Mouse (Mus musculus) heart, embryonic 15.5 days (tissue): ENCODE results near the gene Fahd2a. TPM values are rescaled to one million over a fixed set of nuclear protein-coding genes. Genes with fewer than 3 reads are reported as not detected.
A peak's percentile ranks its signal among the peaks of the same experiment; 100 is the strongest.

ENCODE experiments used
- ATAC-seq: fragments of 200-750 bp; cut with Nextera tagmentation; replicated peaks from 2 replicates; pipeline ENCODE4 v1.8.0; 2017; ENCODE audit warnings: low read depth, moderate TSS enrichment; ENCODE audit not compliant: insufficient number of reproducible peaks, insufficient read depth, low FRiP score
- H3K27ac ChIP-seq: fragments of 300-500 bp; sonication (generic); 2 replicates; pipeline ENCODE4 v1.5.1; 2015; ENCODE audit warnings: mild to moderate bottlenecking, inconsistent platforms
- H3K27me3 ChIP-seq: fragments of 300-500 bp; sonication (generic); 2 replicates; pipeline ENCODE4 v1.6.1; 2015; ENCODE audit warnings: inconsistent platforms
- H3K36me3 ChIP-seq: fragments of 300-500 bp; sonication (generic); 2 replicates; pipeline ENCODE4 v1.6.1; 2015; ENCODE audit warnings: mild to moderate bottlenecking, inconsistent platforms
- H3K4me1 ChIP-seq: fragments of 300-500 bp; sonication (generic); replicated peaks from 2 replicates; pipeline ENCODE4 v1.6.1; 2015; ENCODE audit warnings: inconsistent platforms
- H3K4me2 ChIP-seq: fragments of 300-500 bp; sonication (generic); 2 replicates; pipeline ENCODE4 v1.6.1; 2015; ENCODE audit warnings: inconsistent platforms, mild to moderate bottlenecking, moderate library complexity
- H3K4me3 ChIP-seq: fragments of 300-500 bp; sonication (generic); 2 replicates; pipeline ENCODE4 v1.5.1; 2015; ENCODE audit warnings: mild to moderate bottlenecking, inconsistent platforms
- H3K9ac ChIP-seq: fragments of 300-500 bp; sonication (generic); 2 replicates; pipeline ENCODE4 v1.6.1; 2015; ENCODE audit warnings: mild to moderate bottlenecking, inconsistent platforms
- H3K9me3 ChIP-seq: fragments of 300-500 bp; sonication (generic); replicated peaks from 2 replicates; pipeline ENCODE4 v1.6.1; 2016; ENCODE audit warnings: inconsistent platforms
- WGBS: fragments of 180-500 bp; shearing (Covaris S2); methylation state at CpG from one replicate; pipeline ENCODE4 v1.1.7; 2015; ENCODE audit warnings: mixed read lengths; 5-methylcytosine and 5-hydroxymethylcytosine counted together
- polyA plus RNA-seq: library from polyadenylated mRNA; unstranded; fragments of >200 nt; fragmentation: Nextera tagmentation; extraction: Ambion mirVana; gene quantifications from 2 replicates; pipeline ENCODE4 v1.2.1, GENCODE M21; 2015

Gene Fahd2a
- polyA plus RNA-seq, 1 experiment from 2014 or later, result 30.8 TPM

- Histone ChIP-seq H3K36me3 (no peaks in the 10 kb centered on the region), H3K9ac (no peak overlapping the region), H3K4me2 (no peak overlapping the region), H3K4me1 (peaks cover 18% of the 10 kb centered on the region), H3K27ac (no peak overlapping the region), H3K27me3 (peaks cover 19% of the 10 kb centered on the region), H3K9me3 (no peaks in the 10 kb centered on the region), H3K4me3 (no peak overlapping the region)
- 8% methylated on average over 8 of the region's 8 CpGs for WGBS
- peak; percentile 68; the same call in 1 of the 2 replicates for ATAC-seq
Measured at GRCm38 (mm10) chr2:127462314-127462713, 17.9 kb upstream of the Fahd2a start.

DNA sequence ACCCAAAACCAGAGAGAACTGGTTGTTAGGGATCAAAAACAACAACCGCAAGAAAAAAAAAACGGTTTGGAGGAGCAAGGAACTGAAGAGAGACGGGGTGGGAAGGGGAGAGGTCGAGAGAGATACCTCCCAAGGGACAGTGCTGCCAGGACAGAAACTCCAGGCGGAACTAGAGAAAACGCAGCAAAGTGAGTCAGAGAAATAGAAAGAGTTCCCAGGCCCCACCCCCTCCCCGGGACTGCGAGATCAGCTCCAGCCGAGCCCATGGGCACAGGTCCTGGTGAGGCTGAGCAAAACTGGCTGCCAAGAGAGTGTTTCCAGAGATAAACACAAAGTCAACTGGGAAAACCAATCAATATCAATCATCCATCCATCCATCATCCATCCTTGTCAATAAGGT is 17.0 kb upstream of the Fahd2a start:
- WGBS, result 31% methylated on average over 9 of the region's 9 CpGs
- H3K4me3 ChIP-seq, result no peak overlapping the region
- H3K9ac ChIP-seq, result no peak overlapping the region
- no peak for ATAC-seq
- H3K9me3 ChIP-seq, result no peaks in the 10 kb centered on the region
- H3K36me3 ChIP-seq, result no peaks in the 10 kb centered on the region
- no peak overlapping the region for H3K4me2 ChIP-seq
- H3K27me3 ChIP-seq, result peaks cover 27% of the 10 kb centered on the region
- H3K4me1 ChIP-seq, result peaks cover 18% of the 10 kb centered on the region
- no peak overlapping the region for H3K27ac ChIP-seq

DNA sequence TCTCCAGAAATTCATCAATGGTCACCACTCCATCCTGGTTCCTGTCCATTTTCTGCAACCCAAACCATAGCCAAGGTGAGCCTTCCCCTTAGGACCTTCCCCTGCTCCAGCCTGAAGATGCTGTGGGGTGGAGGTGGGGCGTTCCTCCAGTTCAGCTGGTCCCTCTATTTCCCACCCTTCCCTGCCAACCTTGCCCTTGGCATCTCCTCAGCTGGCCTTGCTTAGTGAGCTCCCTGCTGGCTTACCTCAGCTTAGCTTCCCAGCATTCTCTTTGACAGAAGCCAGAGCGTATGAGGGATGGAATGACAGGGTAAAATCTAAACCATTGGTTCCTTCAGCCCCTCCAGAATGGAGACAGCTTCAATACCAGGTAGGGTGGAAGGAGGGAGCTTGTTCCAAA is 15.0 kb upstream of the Fahd2a start:
- no peak overlapping the region for H3K4me3 ChIP-seq
- H3K27me3 ChIP-seq, result peaks cover 35% of the 10 kb centered on the region

GRCm38 (mm10) chr2:127453764-127454163 is 9.4 kb upstream of the Fahd2a start:
- Histone ChIP-seq H3K4me2 (no peak overlapping the region), H3K4me1 (peaks cover 8% of the 10 kb centered on the region), H3K9ac (no peak overlapping the region), H3K4me3 (no peak overlapping the region), H3K36me3 (no peaks in the 10 kb centered on the region), H3K27ac (no peak overlapping the region), H3K27me3 (peaks cover 38% of the 10 kb centered on the region), H3K9me3 (no peaks in the 10 kb centered on the region)
- WGBS, result 5% methylated on average over 5 of the region's 5 CpGs
- ATAC-seq, result no peak

More for the DNA sequence above, 15.0 kb upstream of the Fahd2a start:
- H3K9me3 ChIP-seq, result no peaks in the 10 kb centered on the region
- 71% methylated on average over 2 of the region's 2 CpGs for WGBS
- H3K36me3 ChIP-seq, result no peaks in the 10 kb centered on the region
- H3K27ac ChIP-seq, result no peak overlapping the region
- H3K9ac ChIP-seq, result no peak overlapping the region
- H3K4me2 ChIP-seq, result no peak overlapping the region
- H3K4me1 ChIP-seq, result peaks cover 12% of the 10 kb centered on the region
- no peak for ATAC-seq

DNA sequence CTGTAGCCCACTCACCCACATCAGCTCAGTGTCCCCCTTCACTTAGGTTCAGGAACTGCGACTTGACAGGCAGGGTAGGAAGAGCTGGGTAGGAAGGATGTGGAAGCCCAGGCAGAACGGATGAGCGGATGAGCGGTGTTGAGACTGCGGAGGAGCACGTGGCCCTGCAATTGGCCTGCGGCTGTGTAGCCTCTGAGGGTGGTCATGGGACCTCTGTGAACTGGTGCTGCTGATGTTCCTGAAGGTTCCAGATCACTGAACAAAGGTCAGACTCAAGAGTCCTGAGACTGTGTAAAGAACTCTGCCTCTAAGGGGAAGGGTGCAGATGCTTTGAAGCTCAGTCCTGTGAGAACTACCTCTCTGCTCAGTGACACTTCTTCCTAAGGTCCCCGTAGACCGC is 8.8 kb upstream of the Fahd2a start:
- Histone ChIP-seq H3K27ac (no peak overlapping the region), H3K27me3 (peaks cover 38% of the 10 kb centered on the region), H3K4me1 (peaks cover 8% of the 10 kb centered on the region), H3K9me3 (no peaks in the 10 kb centered on the region), H3K9ac (no peak overlapping the region), H3K4me2 (no peak overlapping the region), H3K4me3 (no peak overlapping the region), H3K36me3 (no peaks in the 10 kb centered on the region)
- WGBS, result 75% methylated on average over 9 of the region's 9 CpGs
- no peak for ATAC-seq

DNA sequence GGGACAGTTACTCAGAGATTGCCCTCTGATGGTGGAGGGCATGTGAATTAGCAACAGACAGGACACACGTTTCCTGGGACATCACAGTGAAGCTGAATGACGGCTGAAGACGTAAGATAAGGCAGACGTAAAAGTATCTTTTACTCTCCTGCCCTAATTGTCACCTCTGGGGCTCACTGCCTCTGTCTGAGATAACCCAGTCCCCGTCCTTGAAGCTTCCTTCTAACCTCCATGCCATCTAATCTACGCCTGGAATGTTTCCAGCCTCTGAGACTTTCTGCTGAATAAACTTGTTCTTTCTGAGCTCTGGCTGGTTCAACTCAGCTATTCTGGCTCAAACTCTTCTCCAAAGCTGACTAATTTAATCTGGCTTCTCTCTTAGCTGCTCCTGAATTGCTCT is 7.4 kb upstream of the Fahd2a start:
- H3K4me1 ChIP-seq, result peaks cover 8% of the 10 kb centered on the region
- H3K27ac ChIP-seq, result no peak overlapping the region
- 6% methylated on average over 6 of the region's 6 CpGs for WGBS
- no peak overlapping the region for H3K4me2 ChIP-seq
- H3K27me3 ChIP-seq, result peaks cover 30% of the 10 kb centered on the region
- no peaks in the 10 kb centered on the region for H3K9me3 ChIP-seq
- no peak overlapping the region for H3K9ac ChIP-seq
- H3K4me3 ChIP-seq, result no peak overlapping the region
- ATAC-seq, result no peak
- no peaks in the 10 kb centered on the region for H3K36me3 ChIP-seq

- H3K36me3 ChIP-seq, result no peaks in the 10 kb centered on the region
- H3K9me3 ChIP-seq, result no peaks in the 10 kb centered on the region
- peaks cover 22% of the 10 kb centered on the region for H3K27me3 ChIP-seq
- H3K9ac ChIP-seq, result no peak overlapping the region
- ATAC-seq, result peak; percentile 43; the same call in 1 of the 2 replicates
- H3K4me2 ChIP-seq, result no peak overlapping the region
- no peak overlapping the region for H3K4me3 ChIP-seq
- H3K4me1 ChIP-seq, result peaks cover 11% of the 10 kb centered on the region
- no peak overlapping the region for H3K27ac ChIP-seq
- 28% methylated on average over 7 of the region's 7 CpGs for WGBS
Measured at GRCm38 (mm10) chr2:127449691-127450090, 5.3 kb upstream of the Fahd2a start.

- Histone ChIP-seq H3K4me2 (no peak overlapping the region), H3K27me3 (peaks cover 7% of the 10 kb centered on the region; the same call in 1 of the 2 replicates), H3K4me1 (peaks cover 20% of the 10 kb centered on the region), H3K9me3 (no peaks in the 10 kb centered on the region), H3K27ac (no peak overlapping the region), H3K9ac (no peak overlapping the region), H3K4me3 (no peak overlapping the region), H3K36me3 (no peaks in the 10 kb centered on the region)
- 25% methylated on average over 3 of the region's 3 CpGs for WGBS
- no peak for ATAC-seq
Measured at GRCm38 (mm10) chr2:127446847-127447246, 2.5 kb upstream of the Fahd2a start.

GRCm38 (mm10) chr2:127437697-127438096 is 6.7 kb downstream of the Fahd2a start:
- Histone ChIP-seq H3K4me1 (no peaks in the 10 kb centered on the region), H3K4me3 (no peak overlapping the region), H3K9me3 (no peaks in the 10 kb centered on the region), H3K27me3 (no peaks in the 10 kb centered on the region), H3K36me3 (peaks cover 10% of the 10 kb centered on the region; the same call in 1 of the 2 replicates), H3K27ac (no peak overlapping the region), H3K9ac (no peak overlapping the region), H3K4me2 (no peak overlapping the region)
- ATAC-seq, result no peak
- 85% methylated on average over 5 of the region's 5 CpGs for WGBS

DNA sequence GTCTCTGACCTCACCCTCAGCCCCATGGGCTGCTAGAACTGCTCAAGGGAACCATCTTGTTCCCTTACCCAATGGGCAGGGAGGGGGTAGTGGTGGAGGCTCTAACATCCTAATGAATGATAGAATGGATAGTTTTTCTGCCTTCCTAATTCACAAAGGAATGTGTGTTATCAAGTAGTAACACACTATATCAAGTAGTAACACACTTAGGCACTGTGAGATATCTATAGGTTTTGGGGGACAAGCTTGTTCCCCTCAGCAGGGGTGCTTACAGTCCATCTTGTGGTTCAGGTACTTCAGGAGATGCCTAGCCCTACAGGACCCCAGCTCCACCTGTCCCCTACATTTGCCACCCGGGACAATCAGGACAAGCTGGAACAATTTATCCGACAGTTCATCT is 8.8 kb downstream of the Fahd2a start:
- no peak overlapping the region for H3K9ac ChIP-seq
- no peaks in the 10 kb centered on the region for H3K9me3 ChIP-seq
- no peaks in the 10 kb centered on the region; the same call in 1 of the 2 replicates for H3K27me3 ChIP-seq
- no peak overlapping the region for H3K27ac ChIP-seq
- no peak overlapping the region for H3K4me2 ChIP-seq
- no peak overlapping the region for H3K4me3 ChIP-seq
- H3K4me1 ChIP-seq, result no peaks in the 10 kb centered on the region
- ATAC-seq, result no peak
- WGBS, result 93% methylated on average over 2 of the region's 2 CpGs
- H3K36me3 ChIP-seq, result peaks cover 10% of the 10 kb centered on the region; the same call in 1 of the 2 replicates

- Histone ChIP-seq H3K36me3 (peaks cover 10% of the 10 kb centered on the region; the same call in 1 of the 2 replicates), H3K4me3 (no peak overlapping the region), H3K27ac (no peak overlapping the region), H3K4me1 (no peaks in the 10 kb centered on the region), H3K4me2 (no peak overlapping the region), H3K27me3 (no peaks in the 10 kb centered on the region; the same call in 1 of the 2 replicates), H3K9me3 (no peaks in the 10 kb centered on the region), H3K9ac (no peak overlapping the region)
- 31% methylated on average over 2 of the region's 2 CpGs for WGBS
- no peak for ATAC-seq
Measured at GRCm38 (mm10) chr2:127435135-127435534, 9.2 kb downstream of the Fahd2a start.

GRCm38 (mm10) chr2:127433487-127434295 is 10.7 kb downstream of the Fahd2a start:
- no peaks in the 10 kb centered on the region for H3K9me3 ChIP-seq
- H3K36me3 ChIP-seq, result peaks cover 10% of the 10 kb centered on the region; the same call in 1 of the 2 replicates
- no peak overlapping the region for H3K4me2 ChIP-seq
- H3K4me1 ChIP-seq, result no peaks in the 10 kb centered on the region
- ATAC-seq, result peak; percentile 41; the same call in 1 of the 2 replicates
- 76% methylated on average over 9 of the region's 9 CpGs for WGBS
- H3K27me3 ChIP-seq, result peaks cover 5% of the 10 kb centered on the region; the same call in 1 of the 2 replicates
- no peak overlapping the region for H3K9ac ChIP-seq
- H3K4me3 ChIP-seq, result no peak overlapping the region
- no peak overlapping the region for H3K27ac ChIP-seq
